Mouse (Mus musculus): ENCODE data around the gene Chd1. TPM values are rescaled to one million over a fixed set of nuclear protein-coding genes. Genes with fewer than 3 reads are reported as not detected.
A peak's percentile ranks its signal among the peaks of the same experiment; 100 is the strongest.

Gene Chd1
- polyA plus RNA-seq, 1 experiment from 2014 or later = 32.6 TPM

GRCm38 (mm10) chr17:15808015-15808414, 103.2 kb downstream of the Chd1 start:
- H3K27me3 ChIP-seq = no peaks in the 10 kb centered on the region
- ChIA-PET POLR2A (interaction anchor here (0.6 to 1.5 kb wide), 4 partner anchors 15 to 29 kb away, joined by 3 to 4 read pairs (median 4); no protein-coding TSS in a partner anchor), CTCF (interaction anchor here (1.0 to 2.9 kb wide), 3 partner anchors 15 to 30 kb away, joined by 3 to 13 read pairs (median 4); no protein-coding TSS in a partner anchor)
- TF ChIP-seq CTCF (IDR thresholded peaks at IDR 0.05) = no peak
- ATAC-seq (no peak), DNase-seq (ENCODE audit: low read depth, low spot score) (no peak)
- in situ Hi-C loops (cut with MboI; ENCODE audit: low pct_unique_long_range_greater_than_20kb) = loop anchor here (10.0 to 25.0 kb wide), 3 partner anchors 367 to 1829 kb away; partner anchors contain the start of gene Lnpep

GRCm38 (mm10) chr17:15808468-15809374, 104.0 kb downstream of the Chd1 start:
- in situ Hi-C loops (cut with MboI; ENCODE audit: low pct_unique_long_range_greater_than_20kb) = loop anchor here (10.0 to 25.0 kb wide), 3 partner anchors 366 to 1829 kb away; partner anchors contain the start of gene Lnpep
- CTCF ChIA-PET = interaction anchor here (1.0 to 2.9 kb wide), 5 partner anchors 15 to 34 kb away, joined by 3 to 13 read pairs (median 4); no protein-coding TSS in a partner anchor
- no peaks in the 10 kb centered on the region for H3K27me3 ChIP-seq
- ATAC-seq = no peak
- POLR2A ChIA-PET = interaction anchor here (0.6 to 1.3 kb wide), 2 partner anchors 14 to 30 kb away, joined by 3 to 4 read pairs; no protein-coding TSS in a partner anchor
- TF ChIP-seq CTCF (IDR thresholded peaks at IDR 0.05) = no peak
- no peak for DNase-seq (ENCODE audit: low read depth, low spot score)

GRCm38 (mm10) chr17:15809949-15810348, 105.2 kb downstream of the Chd1 start:
- no peak for TF ChIP-seq CTCF (IDR thresholded peaks at IDR 0.05)
- ChIA-PET POLR2A (interaction anchor here (1.0 kb wide), 1 partner anchor 17 kb away, joined by 3 read pairs; no protein-coding TSS in a partner anchor), CTCF (interaction anchor here (1.1 to 2.9 kb wide), 4 partner anchors 12 to 23 kb away, joined by 3 to 13 read pairs (median 6); no protein-coding TSS in a partner anchor)
- DNase-seq (ENCODE audit: low read depth, low spot score) (no peak), ATAC-seq (no peak)
- H3K27me3 ChIP-seq = no peaks in the 10 kb centered on the region
- in situ Hi-C loops (cut with MboI; ENCODE audit: low pct_unique_long_range_greater_than_20kb) = loop anchor here (10.0 to 25.0 kb wide), 3 partner anchors 365 to 1827 kb away; partner anchors contain the start of gene Lnpep

- ChIA-PET CTCF (interaction anchor here (1.2 to 1.9 kb wide), 3 partner anchors 10 to 12 kb away, joined by 4 to 8 read pairs (median 6); no protein-coding TSS in a partner anchor), POLR2A (no interaction called here)
- TF ChIP-seq CTCF (IDR thresholded peaks at IDR 0.05) = no peak
- in situ Hi-C loops (cut with MboI; ENCODE audit: low pct_unique_long_range_greater_than_20kb) = loop anchor here (25.0 kb wide), 1 partner anchor 1825 kb away; the partner anchor contains the start of gene Lnpep
- DNase-seq (ENCODE audit: low read depth, low spot score) = no peak
- no peak for ATAC-seq
- no peaks in the 10 kb centered on the region for H3K27me3 ChIP-seq
Measured at GRCm38 (mm10) chr17:15812136-15812778, 107.5 kb downstream of the Chd1 start.

GRCm38 (mm10) chr17:15813658-15814212, 109.0 kb downstream of the Chd1 start:
- DNase-seq (ENCODE audit: low read depth, low spot score) (no peak), ATAC-seq (peak; percentile 56)
- ChIA-PET POLR2A (interaction anchor here (0.9 kb wide), 1 partner anchor 8 kb away, joined by 4 read pairs; no protein-coding TSS in a partner anchor), CTCF (interaction anchor here (0.9 to 1.8 kb wide), 4 partner anchors 8 to 10 kb away, joined by 3 to 8 read pairs (median 4); no protein-coding TSS in a partner anchor)
- TF ChIP-seq CTCF (IDR thresholded peaks at IDR 0.05) = no peak
- in situ Hi-C loops (cut with MboI; ENCODE audit: low pct_unique_long_range_greater_than_20kb) = loop anchor here (25.0 kb wide), 1 partner anchor 1824 kb away; the partner anchor contains the start of gene Lnpep
- no peaks in the 10 kb centered on the region for H3K27me3 ChIP-seq

- in situ Hi-C loops (cut with MboI; ENCODE audit: low pct_unique_long_range_greater_than_20kb) = loop anchor here (25.0 kb wide), 1 partner anchor 1822 kb away; the partner anchor contains the start of gene Lnpep
- H3K27me3 ChIP-seq = no peaks in the 10 kb centered on the region
- no peak for DNase-seq (ENCODE audit: low read depth, low spot score)
- ATAC-seq = no peak
- CTCF ChIA-PET = interaction anchor here (1.2 to 1.5 kb wide), 3 partner anchors 9 to 12 kb away, joined by 4 to 8 read pairs (median 4); no protein-coding TSS in a partner anchor
- TF ChIP-seq CTCF (IDR thresholded peaks at IDR 0.05) = no peak
- POLR2A ChIA-PET = interaction anchor here (1.1 kb wide), 1 partner anchor 11 kb away, joined by 3 read pairs; no protein-coding TSS in a partner anchor
Measured at GRCm38 (mm10) chr17:15815312-15816018, 110.7 kb downstream of the Chd1 start.

GRCm38 (mm10) chr17:15816379-15817095, 111.8 kb downstream of the Chd1 start:
- CTCF ChIA-PET = interaction anchor here (2.2 kb wide), 1 partner anchor 12 kb away, joined by 11 read pairs; no protein-coding TSS in a partner anchor

GRCm38 (mm10) chr17:15817096-15817450, 112.3 kb downstream of the Chd1 start:
- no peak for TF ChIP-seq CTCF (IDR thresholded peaks at IDR 0.05)
- ATAC-seq (no peak), DNase-seq (ENCODE audit: low read depth, low spot score) (no peak)
- ChIA-PET POLR2A (interaction anchor here (1.5 kb wide), 1 partner anchor 13 kb away, joined by 4 read pairs; no protein-coding TSS in a partner anchor), CTCF (interaction anchor here (2.2 kb wide), 1 partner anchor 13 kb away, joined by 11 read pairs; no protein-coding TSS in a partner anchor)
- no peaks in the 10 kb centered on the region for H3K27me3 ChIP-seq
- in situ Hi-C loops (cut with MboI; ENCODE audit: low pct_unique_long_range_greater_than_20kb) = loop anchor here (25.0 kb wide), 1 partner anchor 1820 kb away; the partner anchor contains the start of gene Lnpep

More at GRCm38 (mm10) chr17:15816379-15817095, 111.8 kb downstream of the Chd1 start:
- H3K27me3 ChIP-seq = no peaks in the 10 kb centered on the region
- in situ Hi-C loops (cut with MboI; ENCODE audit: low pct_unique_long_range_greater_than_20kb) = loop anchor here (25.0 kb wide), 1 partner anchor 1821 kb away; the partner anchor contains the start of gene Lnpep
- no peak for TF ChIP-seq CTCF (IDR thresholded peaks at IDR 0.05)
- no peak for ATAC-seq
- POLR2A ChIA-PET = interaction anchor here (1.1 to 1.5 kb wide), 2 partner anchors 10 to 14 kb away, joined by 3 to 4 read pairs; no protein-coding TSS in a partner anchor
- no peak for DNase-seq (ENCODE audit: low read depth, low spot score)

Measured in Patski (cell line).